Mouse (Mus musculus): ENCODE measurements around the gene Ptpn1. TPM values are rescaled to one million over a fixed set of nuclear protein-coding genes. Genes with fewer than 3 reads are reported as not detected.
A peak's percentile ranks its signal among the peaks of the same experiment; 100 is the strongest.

Ptpn1 gene
- total and polyA plus RNA-seq, 3 experiments, result 69.8 to 131 (median 77.6) TPM

GRCm38 (mm10) chr2:168019201-168019715, 87.4 kb downstream of the Ptpn1 start:
- peaks cover 7% of the 10 kb centered on the region for H3K9me3 ChIP-seq (replicated peaks; ENCODE audit: low read length)
- peaks cover 0 to 11% of the 10 kb centered on the region in 2 experiments; a peak in 2 of 4 replicates for H3K4me1 ChIP-seq (ENCODE audit: control insufficient read depth in 1 of 2, insufficient read depth in 2 of 2)
- H3K79me2 ChIP-seq (replicated peaks; ENCODE audit: control insufficient read depth, extremely low read depth, insufficient read depth, poor library complexity, severe bottlenecking), result no peaks in the 10 kb centered on the region
- dilution Hi-C loops (cut with MboI; ENCODE audit: extremely low pct_ligation_motif_present, extremely low pct_unique_long_range_greater_than_20kb, low sequenced_read_pairs), result no loop called here
- no peaks in the 10 kb centered on the region for H3K36me3 ChIP-seq (replicated peaks in 1 of 2; ENCODE audit: control insufficient read depth in 1 of 2, insufficient read depth in 1 of 2, low read length in 1 of 2)
- peaks cover 72% of the 10 kb centered on the region for H3K27me3 ChIP-seq (replicated peaks)
- H3K9ac ChIP-seq (ENCODE audit: insufficient read depth, low read depth), result no peak overlapping the region
- in situ Hi-C loops (cut with MboI; ENCODE audit: low pct_ligation_motif_present, low pct_unique_long_range_greater_than_20kb, low sequenced_read_pairs), result no loop called here
- H3K4me3 ChIP-seq (replicated peaks in 1 of 3; ENCODE audit: low read depth in 2 of 3, low read length in 2 of 3, poor library complexity in 1 of 3), result no peak overlapping the region
- TF ChIP-seq MXI1 (IDR thresholded peaks at IDR 0.05; ENCODE audit: low read depth, low read length), result no peak
- no peak for TF ChIP-seq NRF1 (IDR thresholded peaks at IDR 0.05; ENCODE audit: low read depth, low read length)
- TF ChIP-seq POLR2A (IDR thresholded peaks at IDR 0.05; ENCODE audit: low read depth, low read length), result no peak
- no peak for TF ChIP-seq E2F4 (IDR thresholded peaks at IDR 0.05; ENCODE audit: insufficient replicate concordance, low read depth, low read length)
- TF ChIP-seq JUN (IDR thresholded peaks at IDR 0.05; ENCODE audit: insufficient read depth, low read depth, low read length), result no peak
- no peak for TF ChIP-seq MYC (IDR thresholded peaks at IDR 0.05; ENCODE audit: low read depth, low read length)
- TF ChIP-seq BHLHE40 (IDR thresholded peaks at IDR 0.05; ENCODE audit: low read depth, low read length), result no peak
- no peak for TF ChIP-seq TCF12 (IDR thresholded peaks at IDR 0.05; ENCODE audit: low read depth, low read length)
- TF ChIP-seq ZC3H11A (IDR thresholded peaks at IDR 0.05; ENCODE audit: low read depth, low read length), result no peak
- TF ChIP-seq CHD2 (IDR thresholded peaks at IDR 0.05; ENCODE audit: low read length), result no peak
- TF ChIP-seq ETS1 (conservative IDR thresholded peaks at IDR 0.05; ENCODE audit: low read depth, low read length), result no peak
- no peak for TF ChIP-seq USF2 (conservative IDR thresholded peaks at IDR 0.05; ENCODE audit: low read depth, low read length)
- TF ChIP-seq RCOR1 (conservative IDR thresholded peaks at IDR 0.05; ENCODE audit: low read depth, low read length), result no peak
- TF ChIP-seq SMC3 (IDR thresholded peaks at IDR 0.05; ENCODE audit: low read depth, low read length), result no peak
- no peak for TF ChIP-seq RAD21 (IDR thresholded peaks at IDR 0.05; ENCODE audit: low read depth, low read length)
- no peak for TF ChIP-seq TBP (conservative IDR thresholded peaks at IDR 0.05; ENCODE audit: low read depth, low read length)
- H3K4me2 ChIP-seq (ENCODE audit: insufficient read depth, low read depth, poor library complexity, severe bottlenecking), result no peak overlapping the region
- no peak for DNase-seq (ENCODE audit: extremely low read depth)
- H3K27ac ChIP-seq (ENCODE audit: insufficient read depth, low read depth), result no peak overlapping the region

DNA sequence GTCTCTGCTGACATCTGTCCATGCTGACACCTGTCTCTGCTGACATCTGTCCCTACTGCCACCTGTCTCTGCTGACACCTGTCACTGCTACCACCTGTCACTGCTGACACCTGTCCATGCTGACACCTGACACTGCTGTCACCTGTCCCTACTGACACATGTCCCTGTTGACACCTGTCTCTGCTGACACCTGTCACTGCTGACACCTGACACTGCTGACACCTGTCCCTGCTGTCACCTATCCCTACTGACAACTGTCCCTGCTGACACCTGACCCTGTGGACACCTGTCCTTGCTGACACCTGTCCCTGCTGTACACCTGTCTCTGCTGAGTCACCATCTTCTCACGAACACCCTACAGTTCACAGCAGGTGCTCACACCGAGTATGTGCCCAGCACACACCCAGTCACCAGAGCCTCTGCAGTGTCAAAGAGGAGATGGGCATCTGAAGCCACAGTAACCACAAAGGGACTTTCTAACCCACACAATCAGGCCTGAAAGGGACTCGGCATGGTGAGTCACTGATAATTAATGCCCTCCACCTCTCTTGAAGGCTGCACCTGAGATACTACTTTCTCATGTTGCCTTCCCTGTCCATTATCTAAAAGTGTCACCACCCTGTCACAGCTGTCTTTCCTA, 92.0 kb downstream of the Ptpn1 start:
- Histone ChIP-seq H3K36me3 (replicated peaks in 1 of 2; ENCODE audit: control insufficient read depth in 1 of 2, insufficient read depth in 1 of 2, low read length in 1 of 2) (no peaks in the 10 kb centered on the region), H3K9ac (ENCODE audit: insufficient read depth, low read depth) (no peak overlapping the region), H3K4me2 (ENCODE audit: insufficient read depth, low read depth, poor library complexity, severe bottlenecking) (no peak overlapping the region), H3K4me1 (ENCODE audit: control insufficient read depth in 1 of 2, insufficient read depth in 2 of 2) (peaks cover 0 to 8% of the 10 kb centered on the region in 2 experiments; a peak in 2 of 4 replicates), H3K27ac (ENCODE audit: insufficient read depth, low read depth) (no peak overlapping the region), H3K9me3 (replicated peaks; ENCODE audit: low read length) (peaks cover 24% of the 10 kb centered on the region), H3K27me3 (replicated peaks) (peaks cover 78% of the 10 kb centered on the region), H3K4me3 (replicated peaks in 1 of 3; ENCODE audit: low read depth in 2 of 3, low read length in 2 of 3, poor library complexity in 1 of 3) (peak overlapping the region in 1 of 3 experiments; percentile 16), H3K79me2 (replicated peaks; ENCODE audit: control insufficient read depth, extremely low read depth, insufficient read depth, poor library complexity, severe bottlenecking) (no peaks in the 10 kb centered on the region)
- in situ Hi-C loops (cut with MboI; ENCODE audit: low pct_ligation_motif_present, low pct_unique_long_range_greater_than_20kb, low sequenced_read_pairs) (no loop called here), dilution Hi-C loops (cut with MboI; ENCODE audit: extremely low pct_ligation_motif_present, extremely low pct_unique_long_range_greater_than_20kb, low sequenced_read_pairs) (no loop called here)
- no peak for DNase-seq (ENCODE audit: extremely low read depth)
- no peak for TF ChIP-seq ZC3H11A (IDR thresholded peaks at IDR 0.05; ENCODE audit: low read depth, low read length)
- TF ChIP-seq TCF12 (IDR thresholded peaks at IDR 0.05; ENCODE audit: low read depth, low read length), result peak; percentile 30; the same call in 1 of the 2 replicates
- TF ChIP-seq RAD21 (IDR thresholded peaks at IDR 0.05; ENCODE audit: low read depth, low read length), result no peak
- TF ChIP-seq BHLHE40 (IDR thresholded peaks at IDR 0.05; ENCODE audit: low read depth, low read length), result peak; percentile 32; the same call in 1 of the 2 replicates

All from CH12.LX (cell line).